Mouse (Mus musculus): ENCODE results near the gene Gm7075. TPM values are rescaled to one million over a fixed set of nuclear protein-coding genes. Genes with fewer than 3 reads are reported as not detected.
"Not testable (repeated sequence)": the region's sequence is repeated elsewhere in the genome, so short reads cannot be mapped to it uniquely, and the experiment has no call there.

Gm7075 gene
- polyA plus RNA-seq, 1 experiment = not detected

DNA sequence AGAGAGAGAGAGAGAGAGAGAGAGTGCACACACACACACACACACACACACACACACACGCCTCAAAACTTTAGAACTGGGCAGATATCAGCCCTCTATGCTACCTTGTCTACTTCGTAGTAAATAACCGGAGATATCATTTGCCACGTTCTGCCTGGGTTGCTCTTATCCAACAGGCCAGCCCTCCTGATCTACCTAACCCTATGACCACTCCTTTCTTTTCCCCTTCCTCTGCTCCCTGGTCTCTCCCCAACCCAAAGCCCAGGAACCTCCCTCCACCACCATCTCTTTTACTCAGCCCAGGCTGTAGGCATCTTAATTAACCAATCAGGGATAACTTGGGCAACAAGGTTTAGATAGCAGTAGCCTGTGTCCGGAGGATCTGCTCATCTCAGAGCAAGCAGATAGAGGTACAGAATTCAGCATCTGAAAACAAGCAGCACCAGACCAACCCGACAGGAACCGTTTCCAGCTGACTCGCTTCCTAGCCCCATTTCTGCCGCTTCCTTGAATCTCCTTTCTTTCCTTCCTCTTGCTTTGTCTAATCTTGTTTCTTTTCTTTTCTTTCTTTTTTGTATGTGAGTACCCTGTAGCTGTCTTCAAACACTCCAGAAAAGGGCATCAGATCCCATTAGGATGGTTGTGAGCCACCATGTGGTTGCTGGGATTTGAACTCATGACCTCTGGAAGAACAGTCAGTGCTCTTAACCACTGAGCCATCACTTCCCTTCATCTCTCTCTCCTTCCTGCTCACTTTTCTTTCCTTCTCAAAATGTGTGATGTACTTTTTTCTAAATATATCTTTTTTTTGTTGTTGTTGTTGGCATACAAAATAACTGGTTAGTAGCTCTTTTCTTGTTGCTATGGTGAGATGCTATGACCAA lies 2.2 kb upstream of the Gm7075 start:
- no peak for DNase-seq (ENCODE audit: low read depth, low spot score)
- 82% methylated on average over 9 of the region's 9 CpGs for WGBS

GRCm38 (mm10) chr10:63422736-63422992 lies 1.1 kb upstream of the Gm7075 start:
- 86% methylated on average over 5 of the region's 5 CpGs for WGBS

GRCm38 (mm10) chr10:63417061-63417460 lies 4.5 kb downstream of the Gm7075 start:
- no peak for DNase-seq (ENCODE audit: low read depth, low spot score)
- 60% methylated on average over 5 of the region's 5 CpGs for WGBS

More at GRCm38 (mm10) chr10:63422736-63422992, 1.1 kb upstream of the Gm7075 start:
- no peak for DNase-seq (ENCODE audit: low read depth, low spot score)

GRCm38 (mm10) chr10:63415850-63416249 lies 5.7 kb downstream of the Gm7075 start:
- WGBS = 22% methylated on average over 7 of the region's 7 CpGs
- no peak for DNase-seq (ENCODE audit: low read depth, low spot score)

DNA sequence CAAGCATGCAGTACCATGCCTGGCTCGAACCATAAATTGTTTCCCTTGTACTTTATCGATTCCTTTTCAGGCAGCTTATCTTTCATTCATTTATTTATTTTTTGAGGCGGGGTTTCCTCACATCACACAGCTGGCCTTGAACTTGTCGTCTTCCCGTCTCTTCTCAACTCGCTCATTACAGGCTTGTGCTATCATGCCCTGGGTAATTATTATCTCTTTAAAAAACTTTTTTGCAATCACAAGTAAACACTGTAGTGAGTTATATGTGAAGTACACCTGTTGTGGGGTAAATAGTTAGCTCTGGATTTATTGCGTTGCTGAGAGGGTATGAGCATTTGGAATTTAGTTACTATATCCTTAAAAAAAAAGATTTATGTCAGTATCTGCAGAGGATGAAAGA lies 6.3 kb downstream of the Gm7075 start:
- WGBS = 18% methylated on average over 7 of the region's 7 CpGs
- no peak for DNase-seq (ENCODE audit: low read depth, low spot score)

DNA sequence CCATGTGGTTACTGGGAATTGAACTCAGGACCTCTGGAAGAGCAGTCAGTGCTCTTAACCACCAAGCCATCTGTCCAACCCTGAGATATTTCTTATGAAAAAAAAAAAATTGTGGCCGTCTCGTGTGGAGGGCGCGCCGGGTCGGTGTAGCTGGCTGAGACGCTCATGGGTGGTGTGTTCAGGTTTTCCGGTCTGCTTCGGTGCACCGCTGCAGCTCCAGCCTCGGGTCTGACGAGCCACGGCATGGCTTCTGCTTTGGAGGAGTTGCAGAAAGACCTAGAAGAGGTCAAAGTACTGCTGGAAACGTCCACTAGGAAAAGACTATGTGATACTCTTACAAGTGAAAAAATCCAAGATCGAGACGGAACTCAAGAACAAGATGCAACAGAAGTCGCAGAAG lies 8.8 kb downstream of the Gm7075 start:
- no peak for DNase-seq (ENCODE audit: low read depth, low spot score)
- WGBS = 86% methylated on average over 17 of the region's 17 CpGs

GRCm38 (mm10) chr10:63411674-63412073 lies 9.9 kb downstream of the Gm7075 start:
- WGBS = 90% methylated on average over 7 of the region's 7 CpGs
- DNase-seq (ENCODE audit: low read depth, low spot score) = not testable (repeated sequence)

DNA sequence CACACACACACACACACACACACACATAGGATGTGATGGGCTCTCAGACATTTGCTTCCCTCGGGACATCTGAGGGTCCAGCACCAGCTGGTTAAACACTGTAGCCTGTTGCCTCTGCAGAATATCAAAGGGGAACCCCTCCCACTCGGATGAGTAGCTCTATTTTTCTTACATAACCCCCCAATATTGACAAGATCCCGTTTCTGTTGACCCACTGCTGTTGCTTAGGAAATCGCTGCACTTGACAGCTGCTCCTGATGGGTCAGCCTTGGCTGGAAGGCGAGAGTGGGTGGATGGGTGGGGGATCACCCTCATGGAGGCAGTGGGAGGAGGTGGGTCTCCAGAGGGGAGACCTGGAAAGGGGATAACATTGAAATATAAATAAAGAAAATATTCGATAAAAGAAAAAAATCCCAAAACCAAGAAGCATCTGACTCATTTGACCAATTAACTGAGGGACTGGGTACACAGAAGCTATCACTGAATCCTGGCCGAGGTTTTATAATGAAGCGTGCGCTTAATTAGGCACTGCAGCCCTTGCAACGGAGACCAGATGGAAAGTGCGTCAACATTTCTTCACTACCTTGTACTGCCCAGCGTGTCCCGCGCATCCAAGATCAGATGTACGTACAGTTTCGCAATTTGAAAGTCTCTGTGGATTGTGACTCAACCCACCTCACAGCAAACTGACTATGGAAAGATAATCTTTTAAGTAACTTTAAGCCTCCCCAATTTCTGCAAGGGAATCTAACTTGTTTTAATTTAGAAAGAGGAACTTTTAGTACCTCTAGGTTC lies 11.2 kb downstream of the Gm7075 start:
- no peak for DNase-seq (ENCODE audit: low read depth, low spot score)
- WGBS = 58% methylated on average over 16 of the region's 16 CpGs

GRCm38 (mm10) chr10:63403636-63404035 lies 18.0 kb downstream of the Gm7075 start:
- DNase-seq (ENCODE audit: low read depth, low spot score) = no peak
- WGBS = 39% methylated on average over 2 of the region's 2 CpGs

DNA sequence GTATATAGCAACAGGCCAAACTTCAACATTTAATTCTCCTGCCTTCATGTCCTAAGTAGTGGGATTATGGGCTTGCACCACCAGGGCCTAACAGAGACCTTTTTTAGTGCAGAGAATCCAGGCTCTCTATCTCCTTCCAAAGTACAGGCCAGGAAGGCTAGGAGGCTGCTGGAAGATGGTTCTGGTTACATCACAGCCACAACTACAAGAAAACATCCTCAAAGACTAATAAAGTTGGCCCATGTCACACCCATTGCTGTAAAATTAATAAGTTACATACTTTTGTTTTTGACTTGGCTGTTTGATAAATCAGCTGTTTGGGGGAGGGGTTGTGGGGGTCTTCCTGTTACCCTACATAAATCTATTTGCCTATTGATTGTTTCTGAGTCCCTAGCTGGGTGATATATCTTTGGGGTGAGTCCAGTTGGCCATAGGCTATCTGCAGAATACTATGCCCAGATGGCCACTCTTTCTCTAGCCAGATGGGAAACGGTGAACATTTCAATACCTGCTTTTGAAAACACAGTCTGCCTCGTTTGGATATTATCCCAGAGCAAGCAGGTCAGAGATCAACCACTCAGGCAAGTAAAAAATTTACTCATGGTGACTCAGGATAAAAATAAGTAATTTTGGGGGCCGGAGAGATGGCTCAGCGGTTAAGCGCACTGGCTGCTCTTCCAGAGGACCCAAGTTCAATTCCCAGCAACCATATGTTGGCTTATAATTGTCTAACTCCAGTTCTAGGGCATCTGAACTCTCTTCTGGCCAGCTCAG lies 18.7 kb downstream of the Gm7075 start:
- 83% methylated on average over 5 of the region's 5 CpGs for WGBS
- no peak for DNase-seq (ENCODE audit: low read depth, low spot score)

GRCm38 (mm10) chr10:63396963-63397362 lies 24.6 kb downstream of the Gm7075 start:
- DNase-seq (ENCODE audit: low read depth, low spot score) = no peak
- WGBS = 89% methylated on average over 10 of the region's 10 CpGs

DNA sequence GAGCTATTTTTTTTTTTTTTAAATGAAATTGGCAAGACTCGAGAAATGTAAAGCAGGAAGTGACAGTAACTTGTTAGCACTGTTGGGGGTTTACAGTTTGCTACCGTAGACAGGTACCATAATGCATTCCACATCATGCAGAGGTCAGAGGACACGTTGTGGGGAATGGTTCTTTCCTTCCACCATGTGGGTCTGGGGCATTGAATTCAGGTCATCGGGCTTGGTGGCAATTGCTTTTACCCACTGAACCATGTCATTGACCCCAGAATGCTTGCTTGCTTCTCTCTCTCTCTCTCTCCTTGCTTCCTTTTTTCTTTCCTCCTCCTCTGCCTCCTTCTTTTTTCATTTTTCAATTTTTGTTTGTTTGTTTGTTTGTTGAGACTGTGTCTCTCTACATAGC lies 32.6 kb downstream of the Gm7075 start:
- 54% methylated on average over 4 of the region's 4 CpGs for WGBS

DNA sequence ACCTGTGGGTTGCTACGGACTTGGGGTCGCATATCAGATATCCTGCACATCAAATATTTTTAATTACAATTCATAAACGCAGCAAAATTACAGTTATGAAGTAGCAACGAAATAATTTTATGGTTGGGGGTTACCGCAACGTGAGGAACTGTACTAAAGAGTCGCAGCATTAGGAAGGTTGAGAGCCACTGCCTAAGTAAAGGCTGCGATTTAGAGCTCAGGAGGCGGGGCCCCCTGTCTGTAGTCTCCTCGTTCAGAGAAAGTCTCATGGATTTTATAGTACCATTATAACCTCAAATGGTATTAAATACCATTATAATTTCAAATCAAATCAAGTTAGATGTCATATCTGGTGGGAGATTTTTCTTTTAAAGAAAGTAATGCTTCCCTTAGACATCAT lies 34.6 kb downstream of the Gm7075 start:
- no peak for DNase-seq (ENCODE audit: low read depth, low spot score)
- WGBS = 4% methylated on average over 10 of the region's 10 CpGs

More for the DNA sequence above, 32.6 kb downstream of the Gm7075 start:
- no peak for DNase-seq (ENCODE audit: low read depth, low spot score)

DNA sequence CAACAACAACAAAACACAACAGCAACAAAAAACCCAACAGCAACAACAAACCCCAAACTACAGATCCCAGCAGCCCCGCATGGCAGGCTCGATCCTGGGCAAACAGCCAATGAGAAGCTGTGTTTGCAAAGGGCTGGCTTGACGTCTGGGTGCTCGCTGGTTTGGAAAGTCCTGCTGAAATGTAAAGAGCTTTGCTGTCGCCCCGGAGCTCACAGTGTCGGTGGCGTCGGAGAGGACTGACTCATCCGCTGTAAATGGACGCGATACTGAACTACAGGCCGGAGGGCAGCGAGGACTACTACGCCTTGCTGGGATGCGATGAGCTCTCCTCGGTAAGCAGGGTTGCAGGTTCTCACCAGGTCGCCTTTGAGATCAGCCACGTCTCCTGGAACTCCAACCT lies 35.1 kb downstream of the Gm7075 start:
- under 1% methylated on average over 19 of the region's 19 CpGs for WGBS
- peak; percentile 70 for DNase-seq (ENCODE audit: low read depth, low spot score)

- whole genome bisulfite sequencing = 20% methylated on average over 5 of the region's 5 CpGs
- DNase-seq (ENCODE audit: low read depth, low spot score) = not testable (repeated sequence)
Observed at GRCm38 (mm10) chr10:63385897-63386296, 35.7 kb downstream of the Gm7075 start.

DNA sequence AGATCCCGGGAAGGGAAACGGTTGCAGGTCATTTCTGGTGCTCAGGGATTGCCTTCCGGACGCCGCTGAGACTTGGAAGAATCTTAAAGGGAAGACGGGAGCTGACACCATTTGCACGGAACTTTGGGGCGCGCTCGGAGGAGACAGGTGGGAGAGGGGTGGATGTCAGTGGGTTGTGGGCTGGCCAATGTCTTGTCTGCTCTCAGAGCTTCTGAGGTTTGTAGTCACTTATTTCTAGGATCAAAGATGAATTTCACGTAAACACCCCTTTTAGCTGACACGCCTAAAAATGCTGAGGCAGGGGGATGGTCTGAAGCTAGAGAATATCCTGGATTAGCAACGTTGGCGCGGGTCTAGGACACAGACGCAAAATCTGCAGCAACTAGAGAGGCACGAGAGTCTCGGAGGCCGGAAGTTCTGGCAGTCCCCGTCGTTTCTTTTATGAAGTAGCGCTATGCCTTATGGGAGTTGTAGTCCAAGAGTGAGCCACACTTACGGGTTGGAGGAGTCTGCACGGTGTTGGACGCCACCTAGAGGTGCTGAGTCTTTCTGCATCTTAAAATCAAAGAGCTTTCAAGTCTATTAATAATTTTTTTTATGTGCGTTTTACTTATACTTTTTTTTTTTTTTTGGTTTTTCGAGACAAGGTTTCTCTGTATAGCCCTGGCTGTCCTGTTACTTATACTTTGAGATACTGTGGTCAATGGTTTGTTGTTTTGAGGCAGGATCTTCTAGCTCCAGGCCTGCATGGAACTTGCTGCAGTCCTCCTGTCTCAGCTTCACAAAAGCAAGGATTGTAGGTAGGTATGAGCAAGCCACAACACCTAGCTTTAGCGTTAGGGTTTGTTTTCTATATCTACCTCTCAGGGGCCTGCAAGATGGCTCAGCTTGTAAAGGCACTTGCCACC lies 39.0 kb downstream of the Gm7075 start, which contains the start of gene Dnajc12:
Gene Dnajc12 (plus strand): TSS at position 72 of the 908 bp plus-strand sequence.
- WGBS = under 1% methylated on average over 28 of the region's 28 CpGs
- peak; percentile 99 for DNase-seq (ENCODE audit: low read depth, low spot score)

- no peak for DNase-seq (ENCODE audit: low read depth, low spot score)
- WGBS = 3% methylated on average over 24 of the region's 24 CpGs
Observed at GRCm38 (mm10) chr10:63381498-63382280, 39.9 kb downstream of the Gm7075 start, which contains the start of gene Sirt1. Sirt1 (minus strand) TSS chr10:63381704.

- no peak for DNase-seq (ENCODE audit: low read depth, low spot score)
Observed at GRCm38 (mm10) chr10:63378948-63379680, 42.5 kb downstream of the Gm7075 start.

More at GRCm38 (mm10) chr10:63378948-63379680, 42.5 kb downstream of the Gm7075 start:
- WGBS = 71% methylated on average over 6 of the region's 6 CpGs

All from large intestine, adult 2 months (tissue).